Mouse (Mus musculus) embryonic facial prominence, embryonic 14.5 days (tissue): ENCODE results near the gene Tmed8. TPM values are rescaled to one million over a fixed set of nuclear protein-coding genes. Genes with fewer than 3 reads are reported as not detected.
"Not testable (repeated sequence)": the region's sequence is repeated elsewhere in the genome, so short reads cannot be mapped to it uniquely, and the experiment has no call there.

Experiments used
- ATAC-seq: fragments of 200-750 bp; cut with Nextera tagmentation; 2 replicates; pipeline ENCODE4 v1.8.0; 2017; ENCODE audit warnings: low read depth, moderate number of reproducible peaks, moderate TSS enrichment
- DNase-seq: peaks from one replicate; pipeline ENCODE4 v3.0.0-alpha.2; 2015; ENCODE audit warnings: low spot score
- H3K27ac ChIP-seq: fragments of 300-500 bp; sonication (generic); replicated peaks from 2 replicates; pipeline ENCODE4 v1.5.1; 2014; ENCODE audit warnings: low read depth, mild to moderate bottlenecking, low read length, moderate library complexity
- H3K27me3 ChIP-seq: fragments of 300-500 bp; sonication (generic); replicated peaks from 2 replicates; pipeline ENCODE4 v1.6.1; 2014; ENCODE audit warnings: low read length; ENCODE audit not compliant: control insufficient read depth, insufficient read depth
- H3K36me3 ChIP-seq: fragments of 300-500 bp; sonication (generic); 2 replicates; pipeline ENCODE4 v1.6.1; 2014; ENCODE audit warnings: low read length, mixed read lengths; ENCODE audit not compliant: control insufficient read depth, insufficient read depth
- H3K4me1 ChIP-seq: fragments of 300-500 bp; sonication (generic); 2 replicates; pipeline ENCODE4 v1.6.1; 2014; ENCODE audit warnings: antibody characterized with exemption, low read length; ENCODE audit not compliant: control insufficient read depth, insufficient read depth
- H3K4me2 ChIP-seq: fragments of 300-500 bp; sonication (generic); 2 replicates; pipeline ENCODE4 v1.6.1; 2014; ENCODE audit warnings: low read depth, mild to moderate bottlenecking, low read length, moderate library complexity, mixed read lengths
- H3K4me3 ChIP-seq: fragments of 300-500 bp; sonication (generic); 2 replicates; pipeline ENCODE4 v1.5.1; 2014; ENCODE audit warnings: low read depth, mild to moderate bottlenecking, low read length
- H3K9ac ChIP-seq: fragments of 300-500 bp; sonication (generic); 2 replicates; pipeline ENCODE4 v1.6.1; 2014; ENCODE audit warnings: low read depth, mild to moderate bottlenecking, low read length, moderate library complexity, mixed read lengths
- H3K9me3 ChIP-seq: fragments of 300-500 bp; sonication (generic); 2 replicates; pipeline ENCODE4 v1.6.1; 2016; ENCODE audit warnings: low read length; ENCODE audit not compliant: control insufficient read depth
- WGBS: fragments of 180-500 bp; shearing (Covaris S2); extraction: QIAGEN DNeasy Blood & Tissue Kit; methylation state at CpG from one replicate; pipeline ENCODE4 v1.1.7; 2014; 5-methylcytosine and 5-hydroxymethylcytosine counted together
- polyA plus RNA-seq: library from polyadenylated mRNA; unstranded; fragments of >200 nt; fragmentation: Nextera tagmentation; extraction: Ambion mirVana; gene quantifications from 2 replicates; pipeline ENCODE4 v1.2.1, GENCODE M21; 2014

Gene Tmed8
- polyA plus RNA-seq, 1 experiment from 2014 or later, result 4.2 TPM

GRCm38 (mm10) chr12:87195069-87195468 lies 5.2 kb downstream of the Tmed8 start:
- Histone ChIP-seq H3K9me3 (no peaks in the 10 kb centered on the region), H3K27ac (no peak overlapping the region), H3K4me2 (no peak overlapping the region), H3K9ac (no peak overlapping the region), H3K4me1 (peaks cover 15% of the 10 kb centered on the region; the same call in 1 of the 2 replicates), H3K27me3 (no peaks in the 10 kb centered on the region), H3K36me3 (no peaks in the 10 kb centered on the region), H3K4me3 (no peak overlapping the region)
- DNase-seq (no peak), ATAC-seq (no peak)
- 78% methylated on average over 1 of the region's 1 CpGs for WGBS

GRCm38 (mm10) chr12:87193008-87193407 lies 7.2 kb downstream of the Tmed8 start:
- no peaks in the 10 kb centered on the region for H3K27me3 ChIP-seq
- ATAC-seq, result no peak
- 79% methylated on average over 3 of the region's 3 CpGs for WGBS
- H3K4me2 ChIP-seq, result no peak overlapping the region
- H3K4me1 ChIP-seq, result 0 out of 2 replicates have a peak, but pooled peaks cover 6% of the 10 kb centered on the region
- H3K9ac ChIP-seq, result no peak overlapping the region
- no peak overlapping the region for H3K4me3 ChIP-seq
- no peaks in the 10 kb centered on the region for H3K9me3 ChIP-seq
- H3K27ac ChIP-seq, result no peak overlapping the region
- no peaks in the 10 kb centered on the region for H3K36me3 ChIP-seq
- no peak for DNase-seq

DNA sequence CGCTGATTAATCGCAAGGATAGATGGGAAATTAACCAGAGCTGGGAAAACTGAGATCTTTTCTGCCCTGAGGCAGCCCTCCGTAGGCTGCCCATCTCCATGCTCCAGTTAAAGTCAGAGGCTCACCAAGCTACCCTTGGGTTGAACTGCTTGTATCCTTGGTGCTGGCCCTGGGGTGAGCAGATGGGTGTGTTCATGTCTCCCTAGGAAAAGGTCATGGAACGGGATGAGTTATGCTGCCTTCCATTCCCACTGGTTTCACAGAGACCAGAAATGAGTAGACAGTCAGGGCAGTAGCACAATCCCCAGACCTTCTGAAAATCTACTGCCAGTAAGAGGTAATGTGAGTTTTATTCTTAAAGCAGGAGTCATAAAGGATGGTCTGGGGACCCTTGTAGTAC lies 22.6 kb downstream of the Tmed8 start:
- Histone ChIP-seq H3K27ac (no peak overlapping the region), H3K4me2 (no peak overlapping the region), H3K27me3 (no peaks in the 10 kb centered on the region), H3K36me3 (peaks cover 1% of the 10 kb centered on the region), H3K9ac (no peak overlapping the region), H3K9me3 (no peaks in the 10 kb centered on the region), H3K4me3 (no peak overlapping the region), H3K4me1 (peaks cover 15% of the 10 kb centered on the region)
- ATAC-seq, result no peak
- no peak for DNase-seq
- 92% methylated on average over 4 of the region's 4 CpGs for WGBS

DNA sequence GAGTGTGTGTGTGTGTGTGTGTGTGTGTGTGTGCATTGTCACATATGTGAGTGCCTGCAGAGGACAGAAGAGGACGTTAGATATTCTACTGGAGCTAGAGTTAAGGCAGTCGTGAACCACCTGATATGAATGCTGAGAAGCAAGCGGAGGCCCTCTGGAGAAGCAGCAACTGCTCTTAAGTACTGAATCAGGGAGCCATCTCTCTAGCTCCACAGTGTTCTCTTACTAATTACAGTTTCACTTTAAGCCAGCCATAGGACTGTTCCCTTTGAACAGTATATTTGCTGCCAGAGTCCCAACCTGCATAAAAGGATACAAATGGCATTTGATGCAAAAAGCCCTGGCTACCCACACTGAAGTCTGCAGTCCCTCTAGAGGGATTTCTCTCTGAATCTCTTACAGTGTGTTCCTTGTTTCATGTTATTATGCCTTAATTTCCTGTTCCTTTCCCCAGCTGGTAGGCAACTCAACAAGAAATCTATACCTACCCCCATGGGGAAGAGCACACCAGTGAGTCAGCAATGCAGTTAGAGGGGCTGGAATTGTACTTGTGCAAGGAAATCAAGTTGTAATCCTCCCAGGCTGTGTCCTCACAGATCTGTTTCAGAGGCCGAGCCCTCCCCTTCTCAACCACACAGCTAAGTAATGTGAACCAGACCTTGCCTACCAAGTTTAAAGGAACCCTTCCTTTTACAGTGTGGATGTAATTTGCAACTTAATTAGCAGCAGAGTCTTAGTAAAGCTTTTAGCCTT lies 24.9 kb downstream of the Tmed8 start:
- H3K36me3 ChIP-seq, result peaks cover 16% of the 10 kb centered on the region
- peaks cover 15% of the 10 kb centered on the region for H3K4me1 ChIP-seq
- peak overlapping the region; percentile 61 for H3K27ac ChIP-seq
- DNase-seq, result peak; percentile 88
- ATAC-seq, result peak; percentile 89
- H3K27me3 ChIP-seq, result no peaks in the 10 kb centered on the region
- no peak overlapping the region for H3K4me2 ChIP-seq
- H3K4me3 ChIP-seq, result no peak overlapping the region
- WGBS, result 29% methylated on average over 4 of the region's 4 CpGs
- H3K9ac ChIP-seq, result no peak overlapping the region; the same call in 1 of the 2 replicates
- H3K9me3 ChIP-seq, result no peaks in the 10 kb centered on the region

GRCm38 (mm10) chr12:87160815-87161214 lies 39.4 kb downstream of the Tmed8 start:
- WGBS, result 89% methylated on average over 5 of the region's 5 CpGs
- no peak for DNase-seq

GRCm38 (mm10) chr12:87160310-87160709 lies 39.9 kb downstream of the Tmed8 start:
- Histone ChIP-seq H3K4me3 (no peak overlapping the region), H3K4me2 (no peak overlapping the region), H3K36me3 (peaks cover 9% of the 10 kb centered on the region; the same call in 1 of the 2 replicates), H3K4me1 (no peaks in the 10 kb centered on the region; the same call in 1 of the 2 replicates), H3K9me3 (no peaks in the 10 kb centered on the region), H3K27me3 (no peaks in the 10 kb centered on the region), H3K9ac (no peak overlapping the region), H3K27ac (no peak overlapping the region)
- ATAC-seq (no peak), DNase-seq (no peak)
- 79% methylated on average over 1 of the region's 1 CpGs for WGBS

More at GRCm38 (mm10) chr12:87160815-87161214, 39.4 kb downstream of the Tmed8 start:
- Histone ChIP-seq H3K4me1 (no peaks in the 10 kb centered on the region; the same call in 1 of the 2 replicates), H3K27me3 (no peaks in the 10 kb centered on the region), H3K4me2 (no peak overlapping the region), H3K9ac (no peak overlapping the region), H3K36me3 (peaks cover 9% of the 10 kb centered on the region; the same call in 1 of the 2 replicates), H3K27ac (no peak overlapping the region), H3K4me3 (no peak overlapping the region), H3K9me3 (no peaks in the 10 kb centered on the region)
- no peak for ATAC-seq

DNA sequence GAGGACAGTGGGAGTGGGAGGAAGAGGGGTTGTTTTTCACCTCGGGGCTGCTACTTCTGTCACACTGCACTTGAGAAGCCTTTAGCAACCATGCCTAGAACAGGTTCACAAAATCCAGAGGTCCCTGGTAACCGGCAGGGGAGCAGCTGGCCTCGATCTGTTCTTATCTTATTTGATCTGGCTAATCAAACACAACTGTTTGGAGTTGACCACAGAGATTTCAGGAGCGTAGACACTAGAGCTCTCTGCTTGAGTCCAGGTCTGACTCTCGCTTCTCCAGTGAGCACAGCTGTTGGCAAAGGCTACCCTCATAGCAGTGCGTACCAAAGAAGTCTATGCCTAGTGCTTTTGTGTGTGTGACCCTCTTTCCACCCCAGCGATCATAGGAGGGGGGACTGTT lies 42.2 kb downstream of the Tmed8 start:
- H3K9me3 ChIP-seq, result no peaks in the 10 kb centered on the region
- DNase-seq (no peak), ATAC-seq (no peak)
- 54% methylated on average over 7 of the region's 7 CpGs for WGBS
- no peaks in the 10 kb centered on the region; the same call in 1 of the 2 replicates for H3K36me3 ChIP-seq
- no peaks in the 10 kb centered on the region for H3K27me3 ChIP-seq
- no peak overlapping the region for H3K9ac ChIP-seq
- H3K27ac ChIP-seq, result no peak overlapping the region
- no peaks in the 10 kb centered on the region; the same call in 1 of the 2 replicates for H3K4me1 ChIP-seq
- H3K4me2 ChIP-seq, result no peak overlapping the region
- H3K4me3 ChIP-seq, result no peak overlapping the region

GRCm38 (mm10) chr12:87157361-87157760 lies 42.9 kb downstream of the Tmed8 start:
- no peak overlapping the region for H3K27ac ChIP-seq
- H3K4me1 ChIP-seq, result no peaks in the 10 kb centered on the region; the same call in 1 of the 2 replicates
- no peaks in the 10 kb centered on the region; the same call in 1 of the 2 replicates for H3K36me3 ChIP-seq
- no peak overlapping the region for H3K4me3 ChIP-seq
- ATAC-seq (no peak), DNase-seq (no peak)
- no peaks in the 10 kb centered on the region for H3K27me3 ChIP-seq
- 53% methylated on average over 4 of the region's 4 CpGs for WGBS
- H3K4me2 ChIP-seq, result no peak overlapping the region
- 0 out of 2 replicates have a peak, but pooled peaks cover 3% of the 10 kb centered on the region for H3K9me3 ChIP-seq
- H3K9ac ChIP-seq, result no peak overlapping the region

DNA sequence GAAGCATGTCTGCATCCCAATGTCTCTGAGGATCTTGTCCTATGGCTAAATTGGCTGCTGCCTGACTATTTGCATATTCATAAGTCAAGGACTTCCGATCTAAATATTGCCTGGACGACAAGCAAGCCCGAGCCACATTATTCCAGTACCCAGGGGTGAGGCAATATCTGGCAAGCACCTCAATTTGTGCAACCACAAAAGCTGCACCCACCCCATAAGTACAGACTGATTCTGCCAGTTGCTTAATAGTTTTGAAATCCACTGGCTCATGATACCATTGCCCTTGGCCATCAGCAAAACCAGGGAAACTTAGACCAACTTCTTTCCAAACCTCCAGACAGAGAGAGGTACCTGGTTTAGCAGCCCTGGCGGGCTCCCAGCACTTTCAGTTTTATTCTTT lies 45.8 kb downstream of the Tmed8 start:
- peaks cover 10% of the 10 kb centered on the region for H3K9me3 ChIP-seq
- not testable (repeated sequence) for DNase-seq, H3K27me3 ChIP-seq, H3K4me1 ChIP-seq, H3K27ac ChIP-seq, H3K9ac ChIP-seq, H3K36me3 ChIP-seq, H3K4me3 ChIP-seq, H3K4me2 ChIP-seq, ATAC-seq
- WGBS, result 91% methylated on average over 4 of the region's 4 CpGs
